Mouse (Mus musculus) v-Abl transformed pro-B cells (cell line): ENCODE measurements around the gene Mafk.

Experiments
- in situ Hi-C, 2 experiments: fragments of 400-800 bp; cut with MboI; formaldehyde crosslinking; loops; one replicate each; pipeline ENCODE4 v1.15.1; 2025; ENCODE audit not compliant: unreplicated experiment in 2 of 2

Mafk gene

DNA sequence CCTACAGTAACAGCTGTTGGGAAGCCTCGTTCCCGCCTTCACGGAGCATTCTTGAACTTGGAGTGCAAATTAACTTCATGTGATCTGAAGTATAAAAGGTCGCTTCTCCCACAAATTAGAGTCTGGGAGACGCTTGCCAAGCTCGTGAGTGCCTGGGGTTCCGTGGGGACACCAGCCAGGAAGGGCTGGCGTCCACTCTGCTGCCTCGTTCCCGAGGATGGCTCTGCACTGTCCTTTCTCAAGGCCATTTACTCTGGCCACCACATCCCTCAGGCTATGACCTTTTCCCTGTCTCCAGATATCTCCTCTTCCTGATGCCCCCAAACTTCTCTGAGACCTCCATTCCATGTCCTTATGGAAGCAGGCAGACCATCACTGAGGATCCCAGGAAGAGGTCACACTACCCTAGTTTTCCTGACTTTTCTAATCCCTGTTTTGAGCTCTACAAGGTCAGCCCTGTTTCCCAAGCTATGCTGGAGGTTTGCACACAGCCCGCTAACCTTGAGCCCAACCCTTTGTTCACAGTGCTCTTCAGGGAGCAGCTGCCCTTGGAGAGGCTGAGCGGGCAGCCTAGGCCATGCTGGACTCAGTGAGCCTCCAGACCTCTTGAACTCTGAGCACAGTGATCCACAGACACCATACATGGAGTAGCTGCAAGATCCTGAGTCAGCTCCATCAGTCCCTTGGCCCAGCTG lies 58.5 kb downstream of the Mafk start:
- in situ Hi-C loops, result loop anchor here in 1 of 2 experiments (10.0 kb wide), 1 partner anchor 185 kb away; no protein-coding TSS in a partner anchor
